23 mouse cellular contexts compared by ENCODE assay signal in genomic region chr4:117898111-117898510, GRCm38 (mm10). TPM values are rescaled to one million over a fixed set of nuclear protein-coding genes. Genes with fewer than 3 reads are reported as not detected.
DNase-seq lines count a peak whose midpoint lies in the region; ATAC-seq and TF ChIP-seq lines count a peak whose summit lies in the region.
"Had no signal": no experiment of that assay in that cellular context is flagged by ENCODE, and none has a peak within 500 bp of the region (broad histone marks: within the 10 kb centered on the region; RNA-seq: fewer than 3 reads in every experiment).

No protein-coding gene starts in this region.

- peak; percentile 22 for DNase-seq in cerebellum, adult 9-10 months
- DNase-seq in cerebellum, postnatal 36 days = no peak
- peak; percentile 81 for DNase-seq in lung, postnatal 0 days (ENCODE audit: low spot score)
- DNase-seq in lung, postnatal 36 days = peak; percentile 76
- DNase-seq in Muller cell, postnatal 12 days (ENCODE audit: inconsistent ontology term) = no peak
- DNase-seq in spleen, postnatal 14 days (ENCODE audit: low spot score in 2 of 2) = no peak
- DNase-seq: adrenal gland, postnatal 10 days; adrenal gland, postnatal 36 days; cerebellum, adult 2 months; cerebellum, postnatal 10 days; gastrocnemius, postnatal 25 days; heart, adult 18-20 months; heart, postnatal 14 days; heart, postnatal 4 days had no signal

- 49% methylated on average over 3 of the region's 3 CpGs for WGBS in lung, postnatal 0 days

- no peak for TF ChIP-seq CTCF in lung, postnatal 0 days (IDR thresholded peaks at IDR 0.05)

- peak; percentile 86 for TF ChIP-seq EP300 in lung, postnatal 0 days (IDR thresholded peaks at IDR 0.05)

- no peak overlapping the region for H3K4me3 ChIP-seq in lung, postnatal 0 days (ENCODE audit: low read depth, low read length)
- H3K4me3 ChIP-seq: forebrain, embryonic 10.5 days; forebrain, embryonic 13.5 days; heart, embryonic 10.5 days; heart, embryonic 13.5 days had no signal

- no peaks in the 10 kb centered on the region for H3K9me3 ChIP-seq in lung, postnatal 0 days (ENCODE audit: low read length)
- H3K9me3 ChIP-seq: forebrain, embryonic 10.5 days; forebrain, embryonic 13.5 days; heart, embryonic 10.5 days; heart, embryonic 13.5 days had no signal

- no peak overlapping the region for H3K9ac ChIP-seq in lung, postnatal 0 days (replicated peaks; ENCODE audit: low read depth)
- H3K9ac ChIP-seq: forebrain, embryonic 13.5 days; heart, embryonic 13.5 days; hindbrain, embryonic 14.5 days had no signal

- ATAC-seq in lung, postnatal 0 days = peak; percentile 90
- ATAC-seq: forebrain, embryonic 13.5 days; forebrain, embryonic 16.5 days; hindbrain, postnatal 0 days; inflammation-experienced regulatory T-cells, adult 6 months; Patski had no signal

- H3K4me2 ChIP-seq in lung, postnatal 0 days (replicated peaks; ENCODE audit: low read depth, low read length) = no peak overlapping the region
- H3K4me2 ChIP-seq: forebrain, embryonic 13.5 days; heart, embryonic 13.5 days; hindbrain, embryonic 14.5 days had no signal

- H3K27ac ChIP-seq in lung, postnatal 0 days (ENCODE audit: low read length) = no peak overlapping the region
- H3K27ac ChIP-seq: forebrain, embryonic 10.5 days; forebrain, embryonic 13.5 days; heart, embryonic 10.5 days; heart, embryonic 13.5 days; hindbrain, embryonic 14.5 days; hindbrain, postnatal 0 days had no signal

- peaks cover 28% of the 10 kb centered on the region for H3K36me3 ChIP-seq in lung, postnatal 0 days (ENCODE audit: insufficient read depth, low read length)

- no peaks in the 10 kb centered on the region for H3K27me3 ChIP-seq in lung, postnatal 0 days (replicated peaks; ENCODE audit: insufficient read depth, low read length)
- H3K27me3 ChIP-seq: forebrain, embryonic 13.5 days; heart, embryonic 13.5 days; Patski had no signal

- H3K4me1 ChIP-seq in lung, postnatal 0 days (ENCODE audit: insufficient read depth, low read depth, low read length) = no peaks in the 10 kb centered on the region
- H3K4me1 ChIP-seq: forebrain, embryonic 10.5 days; forebrain, embryonic 13.5 days; heart, embryonic 10.5 days; heart, embryonic 13.5 days had no signal

RNA-seq across cellular contexts. Expression of gene Dph2, which starts 6.3 kb away (rescaled TPM):
- 7.8 and 8.6 TPM in 2 replicates for polyA plus RNA-seq in lung, postnatal 0 days (2015; fragmentation: Nextera tagmentation; extraction: Ambion mirVana)

RNA-seq across cellular contexts. Expression of gene Atp6v0b, which starts 11.0 kb away (rescaled TPM):
- 346 TPM in 2 replicates for polyA plus RNA-seq in lung, postnatal 0 days (2015; fragmentation: Nextera tagmentation; extraction: Ambion mirVana)

RNA-seq across cellular contexts. Expression of gene B4galt2, which starts 14.8 kb away (rescaled TPM):
- 7.2 and 7.7 TPM in 2 replicates for polyA plus RNA-seq in lung, postnatal 0 days (2015; fragmentation: Nextera tagmentation; extraction: Ambion mirVana)
- polyA plus RNA-seq: inflammation-experienced regulatory T-cells, adult 6 months had no signal

RNA-seq across cellular contexts. Expression of gene Ipo13, which starts 16.7 kb away (rescaled TPM):
- polyA plus RNA-seq in lung, postnatal 0 days (2015; fragmentation: Nextera tagmentation; extraction: Ambion mirVana) = 32.1 and 35.6 TPM in 2 replicates

RNA-seq across cellular contexts. Expression of gene Ccdc24, which starts 25.8 kb away (rescaled TPM):
- polyA plus RNA-seq in lung, postnatal 0 days (2015; fragmentation: Nextera tagmentation; extraction: Ambion mirVana) = 4.5 TPM in 2 replicates
- polyA plus RNA-seq: inflammation-experienced regulatory T-cells, adult 6 months had no signal

Comparison
In these comparisons a context has a peak if more than half of its experiments do, and no peak if none do; other contexts are left out.
1. DNase-seq: peak in cerebellum, adult 9-10 months (single experiment), lung, postnatal 0 days (single experiment) and lung, postnatal 36 days (single experiment); none in cerebellum, postnatal 36 days (0 of 2), Muller cell, postnatal 12 days (single experiment) and spleen, postnatal 14 days (0 of 2).